Comparison of ENCODE assay signal across 13 mouse cellular contexts in the genomic region with DNA sequence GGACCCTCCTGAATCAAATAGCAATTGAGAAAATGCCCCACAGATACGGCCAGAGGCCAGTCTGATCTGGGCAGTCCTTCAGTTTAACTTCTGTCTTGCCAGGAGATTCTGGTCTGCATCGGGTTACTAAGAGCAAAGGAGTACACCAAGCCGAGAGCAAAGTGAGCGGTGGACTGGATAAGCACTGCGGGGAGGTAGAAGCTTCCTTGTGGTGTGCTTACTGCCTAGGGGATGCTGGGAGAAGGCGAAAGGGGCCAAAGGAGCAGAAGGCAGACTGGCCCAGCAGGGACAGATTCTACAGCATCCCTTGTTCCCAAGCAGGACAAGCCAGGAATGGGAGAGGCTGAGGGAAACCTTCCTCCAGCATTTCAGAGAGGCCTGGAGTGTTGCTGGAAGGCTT. TPM values are rescaled to one million over a fixed set of nuclear protein-coding genes. Genes with fewer than 3 reads are reported as not detected.
DNase-seq lines count a peak whose midpoint lies in the region; ATAC-seq lines count a peak whose summit lies in the region.
"Had no signal": no experiment of that assay in that cellular context is flagged by ENCODE, and none has a peak within 500 bp of the region (broad histone marks: within the 10 kb centered on the region; RNA-seq: fewer than 3 reads in every experiment).

No protein-coding gene starts in this region.

- H3K36me3 ChIP-seq in heart, embryonic 12.5 days: no peaks in the 10 kb centered on the region
- H3K36me3 ChIP-seq in kidney, embryonic 16.5 days (ENCODE audit: insufficient read depth, low read length): peaks cover 20% of the 10 kb centered on the region; the same call in 1 of the 2 replicates
- 0 out of 2 replicates have a peak, but pooled peaks cover 6% of the 10 kb centered on the region for H3K36me3 ChIP-seq in embryonic facial prominence, embryonic 14.5 days (ENCODE audit: control insufficient read depth, insufficient read depth, low read length)
- H3K36me3 ChIP-seq: hindbrain, embryonic 10.5 days; liver, embryonic 12.5 days; midbrain, embryonic 15.5 days had no signal

- no peaks in the 10 kb centered on the region; the same call in 1 of the 2 replicates for H3K9me3 ChIP-seq in heart, embryonic 12.5 days (replicated peaks)
- H3K9me3 ChIP-seq in kidney, embryonic 16.5 days (ENCODE audit: low read length): peaks cover 6% of the 10 kb centered on the region; the same call in 1 of the 2 replicates
- no peaks in the 10 kb centered on the region for H3K9me3 ChIP-seq in embryonic facial prominence, embryonic 14.5 days (ENCODE audit: control insufficient read depth, low read length)
- H3K9me3 ChIP-seq: liver, embryonic 12.5 days; midbrain, embryonic 15.5 days had no signal

- H3K4me1 ChIP-seq in heart, embryonic 12.5 days (replicated peaks): no peaks in the 10 kb centered on the region
- peaks cover 13% of the 10 kb centered on the region; the same call in 1 of the 2 replicates for H3K4me1 ChIP-seq in kidney, embryonic 16.5 days (ENCODE audit: insufficient read depth, low read length)
- no peaks in the 10 kb centered on the region for H3K4me1 ChIP-seq in embryonic facial prominence, embryonic 14.5 days (ENCODE audit: control insufficient read depth, insufficient read depth, low read length)
- H3K4me1 ChIP-seq: hindbrain, embryonic 10.5 days; liver, embryonic 12.5 days; midbrain, embryonic 15.5 days had no signal

- 71% methylated on average over 6 of the region's 6 CpGs for WGBS in heart, embryonic 12.5 days
- whole genome bisulfite sequencing in kidney, embryonic 16.5 days: 47% methylated on average over 6 of the region's 6 CpGs
- WGBS in embryonic facial prominence, embryonic 14.5 days: 69% methylated on average over 6 of the region's 6 CpGs

- DNase-seq in cerebellum, adult 8-10 months: no peak
- DNase-seq in heart, adult 9 months (ENCODE audit: low spot score in 2 of 2): no peak
- no peak for DNase-seq in kidney, adult 8-10 months
- DNase-seq in embryonic facial prominence, embryonic 14.5 days (ENCODE audit: low spot score): no peak
- no peak for DNase-seq in ovary, adult 18-20 months (ENCODE audit: low spot score)
- DNase-seq: gastrocnemius, postnatal 14 days had no signal

- ATAC-seq in cerebellum, adult (ENCODE audit: insufficient number of reproducible peaks, low FRiP score, low TSS enrichment): 0 out of 2 replicates have a peak, but pooled peaks have one; percentile 28
- 0 out of 2 replicates have a peak, but pooled peaks have one; percentile 26 for ATAC-seq in heart, embryonic 12.5 days (ENCODE audit: insufficient number of reproducible peaks, low FRiP score)
- ATAC-seq in kidney, embryonic 16.5 days (ENCODE audit: low FRiP score, low TSS enrichment): no peak
- ATAC-seq in embryonic facial prominence, embryonic 14.5 days (ENCODE audit: low read depth): no peak
- ATAC-seq: midbrain, embryonic 15.5 days had no signal

- H3K9ac ChIP-seq in heart, embryonic 12.5 days: no peak overlapping the region
- H3K9ac ChIP-seq in kidney, embryonic 16.5 days (replicated peaks; ENCODE audit: low read length): no peak overlapping the region
- no peak overlapping the region for H3K9ac ChIP-seq in embryonic facial prominence, embryonic 14.5 days (ENCODE audit: low read depth, low read length)
- H3K9ac ChIP-seq: liver, embryonic 12.5 days; midbrain, embryonic 15.5 days had no signal

- no peak overlapping the region for H3K4me2 ChIP-seq in heart, embryonic 12.5 days
- no peak overlapping the region for H3K4me2 ChIP-seq in kidney, embryonic 16.5 days (replicated peaks; ENCODE audit: low read depth, low read length)
- no peak overlapping the region for H3K4me2 ChIP-seq in embryonic facial prominence, embryonic 14.5 days (ENCODE audit: low read depth, low read length)
- H3K4me2 ChIP-seq: liver, embryonic 12.5 days; midbrain, embryonic 15.5 days had no signal

- H3K27me3 ChIP-seq in heart, embryonic 12.5 days (replicated peaks): no peaks in the 10 kb centered on the region
- H3K27me3 ChIP-seq in kidney, embryonic 16.5 days (ENCODE audit: insufficient read depth, low read length): no peaks in the 10 kb centered on the region
- H3K27me3 ChIP-seq in embryonic facial prominence, embryonic 14.5 days (replicated peaks; ENCODE audit: control insufficient read depth, insufficient read depth, low read length): no peaks in the 10 kb centered on the region
- H3K27me3 ChIP-seq: liver, embryonic 12.5 days; midbrain, embryonic 15.5 days had no signal

- H3K4me3 ChIP-seq in heart, embryonic 12.5 days: no peak overlapping the region
- H3K4me3 ChIP-seq in kidney, embryonic 16.5 days (ENCODE audit: low read length): no peak overlapping the region
- no peak overlapping the region for H3K4me3 ChIP-seq in embryonic facial prominence, embryonic 14.5 days (ENCODE audit: low read depth, low read length)
- H3K4me3 ChIP-seq: hindbrain, embryonic 10.5 days; liver, embryonic 12.5 days; midbrain, embryonic 15.5 days had no signal

- H3K27ac ChIP-seq in heart, embryonic 12.5 days (ENCODE audit: poor library complexity, severe bottlenecking): peak overlapping the region; percentile 52
- peak overlapping the region; percentile 75 for H3K27ac ChIP-seq in kidney, embryonic 16.5 days (ENCODE audit: low read length)
- H3K27ac ChIP-seq in embryonic facial prominence, embryonic 14.5 days (replicated peaks; ENCODE audit: low read depth, low read length): peak overlapping the region; percentile 52; the same call in 1 of the 2 replicates
- H3K27ac ChIP-seq: hindbrain, embryonic 10.5 days; liver, embryonic 12.5 days; macrophage; midbrain, embryonic 15.5 days had no signal

RNA-seq across cellular contexts. Expression of a gene that starts 42.8 kb away (rescaled TPM):
- 4.2 and 5.4 TPM in 2 replicates for polyA plus RNA-seq in heart, embryonic 12.5 days (2016; fragmentation: Nextera tagmentation; extraction: Ambion mirVana)
- 49.7 TPM in 2 replicates for polyA plus RNA-seq in kidney, embryonic 16.5 days (2015; fragmentation: Nextera tagmentation; extraction: Ambion mirVana)
- 10.6 and 11.0 TPM in 2 replicates for polyA plus RNA-seq in embryonic facial prominence, embryonic 14.5 days (2014; fragmentation: Nextera tagmentation; extraction: Ambion mirVana)
- polyA plus RNA-seq: macrophage had no signal

Comparison
In these comparisons a context has a peak if more than half of its experiments do, and no peak if none do; other contexts are left out.
1. ATAC-seq: peak in cerebellum, adult (single experiment) and heart, embryonic 12.5 days (single experiment); none in kidney, embryonic 16.5 days (single experiment) and embryonic facial prominence, embryonic 14.5 days (single experiment).
2. Peak in every context shown above with its lines, with median percentiles within 50 percentile points of each other: H3K27ac ChIP-seq.